Mouse (Mus musculus) layer of hippocampus, adult 18-20 months (tissue): ENCODE measurements around the gene Fgf23. TPM values are rescaled to one million over a fixed set of nuclear protein-coding genes. Genes with fewer than 3 reads are reported as not detected.
A peak's percentile ranks its signal among the peaks of the same experiment; 100 is the strongest.

Experiments used
- DNase-seq, 2 experiments: peaks; one replicate each; pipeline ENCODE4 v3.0.0; 2022; ENCODE audit warnings: low spot score in 2 of 2
- total RNA-seq, 2 experiments: library from RNA; stranded (reverse); gene quantifications; 2 replicates each; pipeline ENCODE4 v1.2.3; 2021

Gene Fgf23
- total RNA-seq, 2 experiments from 2014 or later, result 0.17 to 0.18 TPM

GRCm38 (mm10) chr6:127114753-127115456 is 42.2 kb downstream of the Fgf23 start:
- peak in 1 of 2 experiments; percentile 56 for DNase-seq

GRCm38 (mm10) chr6:127122221-127122806 is 49.6 kb downstream of the Fgf23 start:
- DNase-seq, result no peak

DNA sequence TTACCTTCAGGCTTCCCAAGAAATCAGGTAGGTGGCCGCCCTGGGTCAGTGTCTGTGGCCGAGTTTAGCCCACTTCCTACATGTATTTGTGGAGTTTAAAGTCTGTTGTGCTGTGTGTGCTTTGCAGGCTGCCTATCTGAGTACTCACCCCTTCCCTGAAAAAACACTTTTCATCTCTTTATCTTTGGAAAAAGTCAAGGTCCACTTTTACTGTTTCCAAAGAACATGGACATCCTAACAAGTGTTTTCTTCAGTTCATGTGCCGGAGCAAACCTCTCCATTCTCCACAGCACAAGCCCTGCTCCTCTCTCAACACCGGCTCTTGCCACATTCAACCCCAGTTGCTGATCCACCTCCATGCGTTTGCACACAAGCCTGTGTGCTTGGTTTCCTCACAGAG is 50.3 kb downstream of the Fgf23 start:
- no peak for DNase-seq

DNA sequence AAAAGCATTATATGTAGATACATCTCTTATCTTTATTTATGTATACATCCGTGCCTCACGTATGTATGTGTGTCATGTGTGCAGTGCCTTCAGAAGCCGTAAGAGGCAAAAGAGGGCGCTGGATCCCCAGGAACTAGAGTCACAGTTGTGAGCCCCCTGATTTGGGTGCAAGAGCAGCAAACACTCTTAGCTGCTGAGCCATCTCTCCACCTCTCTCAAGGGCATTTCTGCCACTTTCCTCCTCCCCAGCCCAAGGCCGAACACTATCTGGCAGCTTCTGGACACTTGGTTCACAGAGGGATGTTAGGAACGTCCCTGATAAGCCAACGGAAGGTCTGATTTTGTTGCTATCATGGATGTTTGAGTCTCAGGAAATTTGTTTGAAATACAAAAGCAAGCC is 50.8 kb downstream of the Fgf23 start:
- DNase-seq, result no peak

- DNase-seq, result no peak
Measured at GRCm38 (mm10) chr6:127129659-127130058, 57.0 kb downstream of the Fgf23 start.

DNA sequence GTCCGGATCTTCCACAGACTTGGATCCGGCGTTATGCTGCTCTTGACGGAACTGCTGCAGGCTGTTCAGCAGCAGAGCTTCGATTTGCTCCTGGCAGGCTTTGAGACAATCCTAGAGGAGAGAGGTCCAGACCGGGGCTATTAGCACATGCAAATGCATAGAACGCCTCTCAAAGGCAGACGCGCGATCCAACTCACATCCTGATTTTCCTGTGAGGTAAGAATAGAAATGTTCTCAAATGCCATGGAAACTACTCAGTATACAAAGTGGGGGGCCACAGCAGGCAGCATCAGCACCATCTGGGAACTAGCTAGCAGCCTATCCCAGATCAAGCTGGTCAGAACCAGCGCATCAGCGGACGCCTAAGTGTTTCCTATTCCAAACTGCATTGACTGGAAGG is 57.7 kb downstream of the Fgf23 start:
- no peak for DNase-seq

Other genes starting within 250 kb of the Fgf23 start
- gene Ndufa9, start 223.8 kb upstream of the Fgf23 start, total RNA-seq, result 100 to 1,000 TPM; 153 to 154 TPM
- gene Akap3, start 219.8 kb upstream of the Fgf23 start, total RNA-seq, result under 1 TPM; 0.10 to 0.25 TPM
- gene Dyrk4, start 151.1 kb upstream of the Fgf23 start, total RNA-seq, result not detected
- gene Rad51ap1, start 133.3 kb upstream of the Fgf23 start, total RNA-seq, result 1 to 10 TPM; 1.6 to 2.1 TPM
- gene D6Wsu163e, start 132.9 kb upstream of the Fgf23 start, total RNA-seq, result 10 to 100 TPM; 43.9 to 47.7 TPM
- gene Fgf6, start 57.3 kb upstream of the Fgf23 start, total RNA-seq, result not detected
- 10 to 100 TPM; 27.9 to 30.7 TPM for gene Tigar, start 36.7 kb downstream of the Fgf23 start, total RNA-seq
- 100 to 1,000 TPM; 118 to 128 TPM for gene Ccnd2, start 79.3 kb downstream of the Fgf23 start, total RNA-seq